Mouse (Mus musculus) G1E-ER4 (cell line): ENCODE results near the gene Tbl3. TPM values are rescaled to one million over a fixed set of nuclear protein-coding genes. Genes with fewer than 3 reads are reported as not detected.

Experiments
- GATA1 ChIP-seq: IDR thresholded peaks from one replicate; pipeline ENCODE4 v1.8.0; 2012; ENCODE audit warnings: low read length, inconsistent platforms
- polyA plus RNA-seq: library from polyadenylated mRNA; stranded (reverse); fragments of >175 nt; gene quantifications from 2 replicates; pipeline ENCODE4 v1.2.3, GENCODE M21; 2012

Gene Tbl3
- polyA plus RNA-seq: 25.6 and 35.3 TPM in 2 replicates

DNA sequence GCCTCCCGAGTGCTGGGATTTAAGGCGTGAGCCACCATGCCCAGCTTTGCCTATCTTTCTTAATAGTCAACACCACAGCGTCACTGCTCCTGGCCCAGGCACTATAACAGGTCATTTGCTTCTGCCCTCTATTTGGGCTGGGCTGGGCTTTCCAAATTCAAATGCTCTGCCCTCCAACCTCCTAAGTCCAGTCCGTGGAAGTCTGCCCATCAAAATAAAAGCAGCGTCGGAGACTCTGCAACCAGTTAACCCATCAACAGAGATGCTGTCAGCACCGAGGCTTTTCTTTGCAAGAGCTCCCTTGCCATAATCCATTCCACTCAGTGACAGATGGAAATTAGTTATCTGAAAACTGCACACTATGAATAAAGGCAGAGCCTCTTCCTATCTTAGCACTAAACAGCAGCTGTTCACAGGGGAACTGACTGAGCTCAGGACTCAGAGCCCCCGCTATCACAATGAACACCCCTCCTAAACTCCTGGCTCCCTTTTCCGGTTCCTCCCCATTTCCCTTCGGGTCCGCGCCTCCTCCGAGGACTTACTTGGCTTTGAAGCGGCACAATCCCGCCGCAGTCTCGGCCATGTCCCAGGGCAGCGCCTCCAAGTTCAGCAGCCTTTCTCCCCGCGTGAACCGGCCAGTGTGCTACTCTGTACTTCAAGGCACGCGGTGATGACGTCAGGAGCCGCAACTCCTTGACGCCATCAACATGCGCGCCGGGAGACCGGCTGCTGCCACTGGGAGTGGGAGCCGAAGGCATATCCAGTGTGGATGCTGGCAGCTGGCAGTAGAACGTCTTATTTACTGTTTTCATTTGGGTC lies at the start of gene Tbl3:
Gene Tbl3, minus strand, starts transcription at position 679 of the 819 bp plus-strand sequence.
- TF ChIP-seq GATA1: peak; percentile 38

DNA sequence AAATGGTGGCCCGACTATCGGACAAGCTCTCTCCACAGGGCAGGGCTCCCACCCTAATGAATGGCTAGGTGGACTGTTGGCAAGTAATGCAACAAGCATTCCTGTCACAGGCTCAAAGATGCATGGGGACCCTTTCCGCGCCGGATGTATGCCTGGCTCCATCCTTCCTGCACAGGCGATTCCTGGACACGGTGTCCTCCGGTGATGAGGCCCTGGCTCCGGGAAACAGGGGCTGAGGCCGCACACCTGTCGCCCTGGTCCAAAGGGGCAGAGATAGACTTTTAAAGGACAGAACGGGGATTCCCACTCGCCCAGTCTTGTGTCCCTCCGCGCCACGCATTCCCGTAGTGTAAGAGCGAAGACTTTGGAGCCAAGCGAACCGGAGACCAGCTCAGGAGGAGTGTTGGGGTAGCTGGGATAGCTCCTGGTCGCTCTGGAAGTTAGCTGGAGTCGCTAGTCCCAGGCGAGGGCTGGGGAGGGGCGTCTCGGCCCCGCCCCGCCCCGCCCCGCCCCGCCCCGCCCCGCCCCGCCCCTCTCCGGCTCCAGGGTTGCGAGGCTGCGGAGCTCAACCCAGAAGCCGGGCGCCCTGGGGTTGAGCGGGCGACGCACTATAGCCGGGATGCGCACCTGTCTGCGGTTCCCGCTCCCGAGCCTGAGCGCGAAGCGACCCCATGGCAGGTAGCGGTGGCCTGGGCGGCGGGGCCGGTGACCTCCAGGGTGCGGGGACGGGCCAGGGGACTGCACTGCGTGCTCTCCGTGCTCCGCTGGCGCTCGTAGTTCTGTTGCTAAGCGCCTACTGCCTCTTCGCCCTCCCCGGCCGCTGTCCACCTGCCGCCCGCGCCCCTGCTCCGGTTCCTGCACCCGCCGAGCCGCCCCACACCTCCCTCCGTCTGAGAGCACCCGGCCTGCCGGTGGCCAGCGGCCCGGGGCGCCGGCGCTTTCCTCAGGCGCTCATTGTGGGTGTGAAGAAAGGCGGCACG lies 45.2 kb upstream of the Tbl3 start, which contains the start of gene Hs3st6:
Gene Hs3st6, plus strand, starts transcription at position 574 of the 980 bp plus-strand sequence.
- no peak for TF ChIP-seq GATA1

DNA sequence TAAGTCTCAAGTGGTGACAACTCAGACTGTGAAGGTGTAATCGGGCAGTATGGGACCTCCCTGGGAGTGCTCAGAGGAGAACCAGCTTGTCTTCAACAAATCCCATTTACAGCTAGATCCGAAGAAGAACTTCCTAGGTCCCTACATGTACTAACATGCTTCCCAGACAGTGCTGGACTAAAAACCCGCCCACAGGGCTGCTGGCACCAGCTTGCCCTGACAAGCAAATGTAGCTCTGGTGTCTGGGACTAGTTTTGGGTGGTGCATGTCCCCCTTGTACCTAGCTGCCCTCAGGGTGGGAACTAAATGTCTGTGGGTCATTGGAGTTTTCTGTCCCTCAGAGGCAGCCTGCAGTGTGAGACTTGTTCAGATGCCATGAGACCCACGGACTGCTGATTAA lies 44.1 kb upstream of the Tbl3 start:
- TF ChIP-seq GATA1: no peak

DNA sequence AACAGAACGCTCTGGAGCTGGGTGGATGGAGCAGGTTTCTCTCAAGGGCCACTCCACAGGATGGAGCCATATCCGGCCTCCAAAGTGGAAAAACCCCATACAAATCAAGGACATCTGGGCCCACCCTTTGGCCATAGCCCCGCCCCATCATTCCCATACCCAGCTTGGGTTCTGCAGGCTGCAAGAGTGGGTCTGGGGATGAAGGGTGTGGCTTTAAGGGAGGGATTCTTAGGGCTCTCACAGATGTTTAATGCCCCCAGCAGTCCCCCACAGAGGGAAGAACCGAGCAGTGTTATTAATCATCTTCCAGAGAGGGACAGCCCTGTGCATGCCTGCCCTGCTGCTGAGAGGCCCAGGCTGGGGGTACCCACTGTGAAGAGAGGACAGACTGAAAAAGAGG lies 39.5 kb upstream of the Tbl3 start:
- TF ChIP-seq GATA1: no peak

DNA sequence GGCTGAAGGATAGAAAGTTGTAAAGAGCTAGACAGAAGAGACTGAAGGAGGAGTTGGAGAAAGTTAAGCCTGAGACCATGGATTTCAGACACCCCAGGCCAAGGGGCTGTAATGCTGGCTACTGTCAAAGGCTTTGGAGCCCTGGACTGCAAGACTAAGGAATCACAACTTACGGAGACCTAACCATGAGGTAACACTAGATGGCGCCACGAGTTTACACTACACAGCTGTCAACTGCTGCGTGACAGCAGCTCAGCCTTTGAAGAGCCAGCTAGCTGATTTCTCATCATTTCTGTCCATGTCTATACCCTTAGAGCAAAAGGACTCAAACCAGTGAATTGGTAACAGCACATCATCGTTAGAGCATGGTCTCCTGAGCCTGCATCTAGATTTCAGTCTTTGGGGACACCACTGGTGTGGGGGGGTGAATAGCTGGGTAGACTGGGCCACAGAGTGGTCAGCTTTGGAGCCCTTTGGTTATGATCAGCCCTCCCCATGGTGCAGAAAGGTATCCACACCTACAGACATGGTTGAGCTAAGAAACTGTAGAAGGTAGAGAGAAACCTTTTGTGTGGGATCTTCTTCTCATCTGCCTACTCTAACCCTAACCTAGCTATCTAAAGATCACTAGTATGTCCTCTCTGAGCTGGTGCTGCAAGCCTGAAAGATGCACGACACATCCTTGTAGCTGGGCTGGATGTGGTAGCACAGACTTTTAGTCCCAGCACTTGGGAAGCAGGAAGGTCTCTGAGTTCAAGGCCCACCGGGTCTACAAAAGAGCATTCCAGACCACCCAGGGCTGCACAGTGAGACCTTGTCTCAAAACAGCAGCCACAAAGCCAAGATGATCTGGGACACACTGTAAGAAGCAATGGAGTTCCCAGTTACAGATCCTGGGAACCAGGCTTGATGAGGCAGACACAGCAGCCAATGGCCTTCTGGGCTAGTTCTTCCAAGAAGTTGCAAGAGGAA lies 38.4 kb upstream of the Tbl3 start:
- no peak for TF ChIP-seq GATA1

DNA sequence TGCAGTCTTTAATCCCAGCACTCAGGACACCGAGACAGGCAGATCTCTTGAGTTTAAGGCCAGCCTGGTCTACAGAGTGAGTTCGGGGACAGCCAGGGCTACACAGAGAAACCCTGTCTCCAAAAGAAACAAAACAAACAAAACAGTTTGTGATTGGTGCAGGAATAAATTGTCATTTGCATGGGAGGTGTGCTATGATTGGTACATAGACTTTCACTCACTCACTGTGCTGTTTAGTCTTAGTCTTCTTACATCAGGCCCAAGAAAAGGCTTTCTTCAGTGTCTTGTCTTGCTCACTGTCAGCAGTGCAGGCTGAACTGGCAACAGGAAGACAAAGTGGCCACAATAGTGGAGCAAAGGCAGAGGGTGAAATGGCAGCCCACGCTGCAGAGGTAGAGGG lies 36.9 kb upstream of the Tbl3 start:
- no peak for TF ChIP-seq GATA1

DNA sequence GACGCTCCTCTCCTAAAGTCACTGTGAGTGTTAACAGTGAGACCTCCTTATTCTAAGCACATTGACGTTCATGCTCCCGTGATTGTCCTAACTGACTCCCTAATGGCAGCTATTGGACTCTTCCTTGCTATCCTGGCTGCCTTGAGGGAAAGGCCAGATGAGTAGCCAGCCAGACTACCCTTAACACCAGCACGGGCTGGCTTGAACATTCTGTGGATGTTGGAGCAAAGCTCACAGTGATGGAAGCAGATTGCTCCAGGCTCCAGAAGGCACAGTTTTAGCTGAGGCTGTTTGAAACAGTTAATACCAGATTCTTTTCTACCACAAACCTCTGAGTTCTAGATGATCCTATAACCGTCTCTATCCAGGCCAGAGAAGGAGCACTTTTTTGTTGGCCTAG lies 36.4 kb upstream of the Tbl3 start:
- TF ChIP-seq GATA1: no peak

DNA sequence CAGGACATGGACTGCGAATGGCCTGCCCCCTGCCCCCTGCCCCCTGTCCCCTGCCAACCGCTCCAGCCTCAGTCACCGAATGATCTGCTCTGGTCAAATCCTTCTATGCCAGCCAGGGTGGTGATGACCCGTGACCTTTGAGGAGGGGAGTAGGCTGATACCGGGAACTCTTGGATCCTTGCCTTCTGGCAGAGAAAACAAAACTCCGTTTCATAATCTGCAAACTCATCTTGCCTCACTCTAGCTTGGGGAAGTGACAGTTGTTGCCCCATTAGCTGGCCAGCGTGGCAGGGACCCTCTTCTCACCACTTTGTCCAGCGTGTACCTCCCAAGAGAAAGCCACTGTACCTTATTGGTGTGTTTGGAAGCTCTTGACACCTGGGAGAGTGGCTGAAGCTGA lies 34.8 kb upstream of the Tbl3 start:
- TF ChIP-seq GATA1: no peak

DNA sequence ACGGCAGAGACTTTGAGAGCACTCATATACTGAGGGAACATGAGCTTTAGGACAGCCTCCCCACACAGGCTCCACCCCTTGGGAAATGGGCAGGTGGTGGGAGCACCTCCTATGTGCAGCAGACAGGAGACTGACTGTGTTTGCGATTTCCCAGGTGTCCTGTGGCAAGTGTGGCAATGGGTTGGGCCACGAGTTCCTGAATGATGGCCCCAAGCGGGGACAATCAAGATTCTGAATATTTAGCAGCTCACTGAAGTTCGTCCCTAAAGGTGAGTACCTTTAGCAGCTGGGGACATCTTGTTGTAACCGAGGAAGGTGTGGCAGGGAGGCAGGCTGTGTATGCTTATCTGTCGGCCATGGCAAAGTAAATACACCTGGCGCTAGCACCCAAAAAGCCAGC lies 32.5 kb upstream of the Tbl3 start:
- no peak for TF ChIP-seq GATA1

DNA sequence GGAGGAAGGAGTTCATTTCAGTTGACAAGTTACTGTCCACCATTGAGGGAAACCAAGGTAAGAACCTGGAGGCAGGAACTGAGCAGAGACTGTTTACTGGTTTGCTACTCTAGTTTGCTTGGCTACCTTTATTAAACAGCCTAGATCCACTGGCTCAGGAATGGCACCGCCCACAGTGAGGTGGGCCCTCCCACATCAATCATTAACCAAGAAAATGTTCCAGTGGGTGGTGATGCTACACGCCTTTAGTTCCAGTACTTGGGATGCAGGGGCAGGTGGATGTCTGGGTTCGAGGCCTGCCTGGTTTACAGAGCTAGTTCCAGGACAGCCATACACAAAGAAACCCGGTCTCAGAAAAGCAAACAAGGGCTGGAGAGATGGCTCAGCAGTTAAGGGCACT lies 30.8 kb upstream of the Tbl3 start:
- TF ChIP-seq GATA1: no peak

DNA sequence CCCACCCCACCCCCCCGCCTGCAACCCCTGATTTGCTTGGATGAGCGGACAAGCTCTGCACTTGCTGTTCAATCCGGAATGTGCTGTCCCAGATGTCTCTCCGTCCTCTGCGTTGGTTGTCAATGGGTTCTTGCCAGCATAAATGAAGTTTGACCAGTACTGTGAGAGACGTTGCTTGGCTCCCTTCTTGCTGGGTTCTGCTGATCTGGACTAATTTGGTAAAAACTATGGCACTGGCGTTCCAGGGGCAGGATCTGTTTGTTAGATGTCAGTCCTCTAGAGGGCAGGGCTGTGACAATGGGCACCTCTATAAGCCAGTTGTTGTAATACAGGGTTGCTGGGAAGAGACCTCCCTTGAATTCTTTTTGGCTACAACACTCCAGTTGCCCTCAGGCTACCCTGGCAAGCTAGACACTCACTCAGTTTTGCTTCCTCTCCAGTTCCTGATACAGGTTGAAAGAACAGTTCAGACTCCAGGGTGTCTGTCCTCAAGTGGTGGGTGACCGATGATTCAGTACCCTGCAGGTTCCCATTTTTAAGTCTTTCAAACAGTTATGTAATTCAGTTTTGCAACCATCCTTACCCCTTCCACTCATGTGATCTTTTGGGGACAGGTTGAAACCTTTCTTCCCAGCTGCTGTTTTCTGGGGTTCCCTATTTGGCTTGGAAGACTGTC lies 29.8 kb upstream of the Tbl3 start:
- TF ChIP-seq GATA1: no peak

DNA sequence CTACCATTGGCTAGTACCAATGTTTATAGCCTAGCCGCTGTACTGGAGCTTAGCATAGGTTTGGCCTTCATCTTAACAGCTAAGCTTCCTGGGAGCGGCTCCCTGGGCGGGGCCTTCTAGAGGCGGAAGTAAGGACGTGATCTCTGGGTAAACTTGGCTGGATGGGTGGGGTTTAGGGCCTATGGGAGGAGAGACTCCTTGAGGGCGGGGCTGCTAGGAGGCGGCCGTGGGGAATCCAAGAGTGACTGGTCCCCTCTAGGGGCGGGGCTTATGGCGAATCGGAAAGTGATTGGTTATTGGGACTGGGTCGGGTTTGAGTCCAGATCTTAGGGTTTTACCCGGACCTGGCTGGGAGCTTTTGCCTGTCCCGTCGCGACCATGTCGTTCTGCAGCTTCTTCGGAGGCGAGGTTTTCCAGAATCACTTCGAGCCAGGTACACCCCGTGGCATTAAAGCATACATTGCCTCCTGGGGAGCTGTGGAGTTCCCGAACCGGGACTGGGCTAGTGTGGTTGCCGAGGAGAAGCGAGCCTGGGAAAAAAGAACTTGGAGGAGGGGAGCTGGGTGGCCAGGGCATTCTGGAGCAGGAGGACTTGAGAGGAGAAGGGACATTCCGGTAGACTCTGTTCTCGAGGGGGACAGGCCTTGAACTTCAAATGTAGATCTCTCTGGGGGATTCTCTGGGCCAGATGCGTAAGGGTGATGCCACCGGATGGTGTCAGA lies 29.0 kb upstream of the Tbl3 start, which contains the start of gene Msrb1:
Gene Msrb1, plus strand, starts transcription at position 313 of the 722 bp plus-strand sequence.
- no peak for TF ChIP-seq GATA1

DNA sequence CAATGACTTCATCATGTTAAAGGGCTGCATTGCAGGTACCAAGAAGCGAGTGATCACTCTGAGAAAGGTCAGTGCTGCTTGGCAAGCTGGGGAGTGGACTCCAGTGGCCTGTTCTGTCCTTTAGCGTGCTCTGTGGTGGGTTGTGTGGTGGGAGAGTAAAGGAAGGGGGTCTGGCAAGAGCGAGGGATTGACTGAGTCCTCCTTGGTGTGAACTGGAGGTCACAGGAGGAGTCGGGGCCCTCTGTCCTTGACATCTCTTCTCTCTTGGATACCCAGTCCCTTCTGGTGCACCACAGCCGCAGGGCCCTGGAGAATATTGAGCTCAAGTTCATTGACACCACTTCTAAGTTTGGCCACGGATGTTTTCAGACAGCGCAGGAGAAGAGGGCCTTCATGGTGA lies 28.0 kb upstream of the Tbl3 start:
- TF ChIP-seq GATA1: no peak

DNA sequence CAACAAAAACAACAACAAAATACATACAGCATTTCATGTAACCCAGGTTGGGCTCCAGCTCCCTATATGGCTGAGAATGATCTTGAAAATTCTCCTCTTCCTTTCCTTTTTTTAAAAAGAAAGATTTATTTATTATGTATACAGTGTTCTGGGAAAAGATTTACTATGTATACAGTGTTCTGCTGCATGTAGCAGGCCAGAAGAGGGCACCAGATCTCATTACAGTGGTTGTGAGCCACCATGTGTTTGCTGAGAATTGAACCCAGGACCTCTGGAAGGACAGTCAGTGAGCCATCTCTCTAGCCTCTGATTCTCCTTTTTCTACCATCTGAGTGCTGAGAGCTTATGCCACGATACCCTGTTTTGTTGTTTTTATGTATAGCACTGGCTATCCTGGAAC lies 27.1 kb upstream of the Tbl3 start:
- no peak for TF ChIP-seq GATA1
